Mouse (Mus musculus) cerebellum, adult 9-10 months (tissue): ENCODE measurements around the gene Myh14.

Source experiments
- DNase-seq: peaks from one replicate; pipeline ENCODE4 v3.0.0; 2022

Gene Myh14

DNA sequence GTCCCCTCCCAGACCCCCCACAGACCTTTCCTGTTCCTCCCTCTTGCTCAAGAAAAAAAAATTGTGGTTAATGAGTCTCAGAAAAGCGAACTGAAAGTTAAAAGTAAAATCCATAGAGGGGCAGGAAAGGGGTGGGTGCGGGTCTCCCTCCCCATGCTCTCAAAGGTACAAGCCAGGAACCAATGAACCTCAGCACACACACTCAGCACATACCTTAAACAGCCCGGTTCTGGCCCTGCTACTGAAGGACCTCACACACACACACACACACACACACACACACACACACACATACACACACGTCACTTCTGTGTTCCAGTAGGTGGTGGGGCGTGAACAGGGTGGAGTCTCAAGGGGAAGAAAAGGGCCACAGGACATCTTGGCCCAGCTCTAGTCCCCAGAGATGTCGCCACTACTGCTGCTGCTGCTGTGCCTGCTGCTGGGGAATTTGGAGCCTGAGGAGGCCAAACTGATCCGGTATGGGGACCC lies 98.4 kb downstream of the Myh14 start, which contains the start of gene Napsa:
Napsa (plus strand) TSS at position 168 of the 489 bp plus-strand sequence.
- DNase-seq = no peak

- no peak for DNase-seq
Observed at GRCm38 (mm10) chr7:44571811-44572210, 98.8 kb downstream of the Myh14 start.

- DNase-seq = no peak
Observed at GRCm38 (mm10) chr7:44570989-44571388, 99.7 kb downstream of the Myh14 start.

DNA sequence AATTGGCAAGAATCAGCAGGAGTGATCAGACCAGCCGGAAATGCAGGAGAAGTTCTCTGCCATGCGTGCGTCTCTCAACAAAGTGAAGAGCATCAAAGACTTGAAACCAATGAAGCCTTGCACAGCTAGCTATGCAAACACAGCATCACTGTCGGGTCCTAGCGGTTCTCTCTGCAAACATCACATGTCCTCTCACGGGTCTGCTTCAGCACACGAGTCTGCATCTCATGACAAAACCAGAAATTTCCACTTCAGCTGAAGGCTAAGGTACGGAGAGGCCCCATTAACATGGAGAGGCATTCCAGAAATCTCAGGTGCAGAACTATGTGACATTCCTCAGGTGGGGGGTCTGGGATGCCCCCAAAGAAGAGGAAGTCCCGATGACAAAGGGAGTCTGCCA lies 101.8 kb downstream of the Myh14 start:
- DNase-seq = no peak

DNA sequence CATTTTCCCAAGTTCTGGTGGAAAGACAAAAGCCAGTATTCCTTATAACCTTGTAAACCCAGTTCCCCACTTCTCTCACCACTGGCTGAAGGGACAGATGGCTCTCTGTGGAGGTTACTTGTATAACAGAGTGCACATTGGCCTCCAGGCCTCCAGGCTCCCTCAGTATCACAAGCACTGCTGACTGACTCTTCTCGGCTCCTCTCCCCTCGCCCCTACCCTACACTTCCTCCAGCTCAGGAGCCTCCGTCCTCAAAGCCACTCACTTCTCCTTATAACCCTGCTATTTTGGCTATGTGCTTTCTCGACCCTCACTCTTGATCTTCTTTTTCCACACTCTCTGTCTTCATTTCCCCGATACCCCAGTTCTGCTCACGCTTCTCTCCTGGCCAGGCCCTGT lies 105.2 kb downstream of the Myh14 start:
- no peak for DNase-seq

DNA sequence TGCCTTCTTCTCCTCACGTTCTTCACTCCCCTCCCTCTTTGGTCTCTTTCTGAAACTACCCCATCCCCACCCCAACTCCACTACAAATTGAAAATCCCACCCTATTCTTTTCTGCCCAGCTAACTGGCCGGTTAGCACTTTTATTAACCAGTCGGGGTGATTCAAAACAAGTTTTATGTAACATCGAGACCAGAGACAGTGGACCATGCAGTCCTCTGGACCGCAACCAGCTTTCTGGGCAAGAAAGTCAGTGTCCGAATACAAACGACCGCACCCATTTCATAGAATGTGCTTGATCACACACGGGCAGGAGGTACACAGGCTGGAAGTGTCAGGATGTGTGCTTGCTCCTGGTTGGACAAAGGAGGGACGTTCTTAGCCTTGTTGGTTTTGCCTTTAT lies 106.2 kb downstream of the Myh14 start:
- no peak for DNase-seq

DNA sequence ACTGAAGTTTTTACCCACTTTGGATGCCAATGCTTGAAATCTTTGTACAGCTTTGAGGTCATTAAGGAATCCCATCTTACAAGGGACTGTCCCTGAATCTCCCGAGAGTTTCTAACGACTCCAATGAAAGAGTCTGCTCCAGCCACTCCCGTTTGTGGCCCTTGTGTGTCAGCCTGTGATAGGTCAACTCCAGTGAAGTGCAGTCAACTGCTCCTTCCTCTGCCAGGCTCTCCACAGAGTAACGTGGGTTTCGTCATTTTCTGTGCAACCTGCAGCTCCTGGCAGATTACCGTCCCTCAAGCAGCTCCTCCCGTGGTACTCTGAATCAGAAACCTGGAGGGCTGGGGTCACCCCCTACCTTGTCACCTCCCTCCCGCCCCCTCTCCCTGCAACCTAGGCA lies 107.4 kb downstream of the Myh14 start:
- no peak for DNase-seq

- peak; percentile 89 for DNase-seq
Observed at GRCm38 (mm10) chr7:44560435-44561400, 109.9 kb downstream of the Myh14 start.

GRCm38 (mm10) chr7:44557629-44558028 lies 113.0 kb downstream of the Myh14 start:
- no peak for DNase-seq
